Mouse (Mus musculus): ENCODE measurements around the gene Hck.

GRCm38 (mm10) chr2:153083824-153084223 lies 24.4 kb upstream of the Hck start:
- TF ChIP-seq CTCF (IDR thresholded peaks at IDR 0.05; ENCODE audit: borderline replicate concordance, extremely low read depth, insufficient read depth, insufficient read length) (no peak), POLR2A (IDR thresholded peaks at IDR 0.05; ENCODE audit: borderline replicate concordance, extremely low read depth, insufficient read depth, insufficient read length, poor library complexity, severe bottlenecking) (no peak)

Measured in brain, embryonic 14.5 days (tissue).